Mouse (Mus musculus): ENCODE data around the gene Zbtb18.
A peak's percentile ranks its signal among the peaks of the same experiment; 100 is the strongest.
"Not testable (repeated sequence)": the region's sequence is repeated elsewhere in the genome, so short reads cannot be mapped to it uniquely, and the experiment has no call there.

Zbtb18 gene

DNA sequence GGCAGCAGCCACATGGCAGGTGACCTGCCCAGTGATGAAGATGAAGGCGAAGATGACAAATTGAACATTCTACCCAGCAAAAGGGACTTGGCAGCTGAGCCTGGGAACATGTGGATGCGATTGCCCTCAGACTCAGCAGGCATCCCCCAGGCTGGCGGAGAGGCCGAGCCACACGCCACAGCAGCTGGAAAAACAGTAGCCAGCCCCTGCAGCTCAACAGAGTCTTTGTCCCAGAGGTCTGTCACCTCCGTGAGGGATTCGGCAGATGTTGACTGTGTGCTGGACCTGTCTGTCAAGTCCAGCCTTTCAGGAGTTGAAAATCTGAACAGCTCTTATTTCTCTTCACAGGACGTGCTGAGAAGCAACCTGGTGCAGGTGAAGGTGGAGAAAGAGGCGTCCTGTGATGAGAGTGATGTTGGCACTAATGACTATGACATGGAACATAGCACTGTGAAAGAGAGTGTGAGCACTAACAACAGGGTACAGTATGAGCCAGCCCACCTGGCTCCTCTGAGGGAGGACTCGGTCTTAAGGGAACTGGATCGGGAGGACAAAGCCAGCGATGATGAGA, 5.5 kb downstream of the Zbtb18 start:
- DNase-seq (ENCODE audit: low spot score in 2 of 2), result no peak

DNA sequence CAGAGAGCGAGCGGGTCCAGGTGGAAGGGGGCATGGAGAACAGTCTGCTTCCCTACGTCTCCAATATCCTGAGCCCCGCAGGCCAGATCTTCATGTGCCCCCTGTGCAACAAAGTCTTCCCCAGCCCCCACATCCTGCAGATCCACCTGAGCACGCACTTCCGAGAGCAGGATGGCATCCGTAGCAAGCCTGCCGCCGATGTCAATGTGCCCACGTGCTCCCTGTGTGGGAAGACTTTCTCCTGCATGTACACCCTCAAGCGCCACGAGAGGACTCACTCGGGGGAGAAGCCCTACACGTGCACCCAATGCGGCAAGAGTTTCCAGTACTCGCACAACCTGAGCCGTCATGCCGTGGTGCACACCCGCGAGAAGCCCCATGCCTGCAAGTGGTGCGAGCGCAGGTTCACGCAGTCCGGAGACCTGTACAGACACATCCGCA, 6.0 kb downstream of the Zbtb18 start:
- DNase-seq (ENCODE audit: low spot score in 2 of 2), result no peak

DNA sequence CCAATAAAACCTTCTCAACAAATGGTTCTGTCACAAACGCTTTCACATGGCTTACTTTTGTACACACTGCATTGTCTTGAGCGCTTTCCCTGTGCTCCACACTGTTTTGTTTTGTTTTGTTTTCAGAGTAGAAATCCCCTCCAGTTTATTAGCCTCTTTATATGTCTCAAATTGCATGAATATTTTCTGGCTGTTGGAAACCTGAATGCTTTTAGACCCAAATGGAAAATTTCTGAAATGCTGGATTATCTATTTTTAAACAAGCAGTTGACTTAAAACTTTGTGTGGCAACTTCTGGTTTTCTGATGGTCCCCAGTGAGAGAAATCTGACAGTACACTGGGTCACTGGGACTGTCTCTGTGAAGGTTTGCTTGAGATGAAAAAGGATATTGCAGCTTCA, 6.8 kb downstream of the Zbtb18 start:
- no peak for DNase-seq (ENCODE audit: low spot score in 2 of 2)

DNA sequence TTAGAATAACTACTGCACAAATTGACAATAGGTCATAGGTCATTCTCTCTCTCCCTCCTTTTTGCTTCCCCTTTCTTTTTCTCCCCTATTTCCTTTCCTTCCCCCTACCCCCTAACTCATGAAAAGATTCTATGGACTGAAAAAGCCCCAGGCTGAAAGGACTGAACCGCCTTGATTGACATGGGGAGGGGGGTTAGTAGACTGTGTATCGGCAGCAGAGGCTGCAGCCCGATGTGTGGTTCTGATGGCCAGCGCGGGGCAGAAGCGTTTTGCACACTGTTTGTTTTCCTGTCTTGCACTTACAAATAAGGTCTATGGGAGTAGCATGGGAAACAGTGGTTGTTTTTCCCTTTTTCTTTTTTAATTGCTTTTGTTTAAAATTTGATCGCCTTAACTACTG, 7.7 kb downstream of the Zbtb18 start:
- not testable (repeated sequence) for DNase-seq (ENCODE audit: low spot score in 2 of 2)

DNA sequence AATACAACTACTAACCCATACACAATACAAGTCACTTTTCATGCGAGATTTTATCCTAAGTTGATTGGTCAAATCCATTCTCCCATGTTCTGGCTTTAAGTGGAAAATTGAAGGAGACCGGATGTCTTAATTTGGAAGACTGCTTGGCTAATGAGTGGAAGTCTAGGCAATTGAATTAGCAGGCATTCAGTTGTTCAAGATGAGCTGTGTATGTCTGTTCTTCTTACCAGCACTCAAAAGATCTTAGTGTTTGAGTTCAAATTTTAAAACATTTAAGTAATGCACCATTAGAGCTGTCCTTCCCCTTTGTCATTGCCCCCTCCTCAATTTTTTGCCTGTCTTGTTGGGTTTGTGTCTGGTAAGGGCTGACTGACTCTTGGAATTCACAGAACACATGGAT, 8.9 kb downstream of the Zbtb18 start:
- DNase-seq (ENCODE audit: low spot score in 2 of 2), result no peak

DNA sequence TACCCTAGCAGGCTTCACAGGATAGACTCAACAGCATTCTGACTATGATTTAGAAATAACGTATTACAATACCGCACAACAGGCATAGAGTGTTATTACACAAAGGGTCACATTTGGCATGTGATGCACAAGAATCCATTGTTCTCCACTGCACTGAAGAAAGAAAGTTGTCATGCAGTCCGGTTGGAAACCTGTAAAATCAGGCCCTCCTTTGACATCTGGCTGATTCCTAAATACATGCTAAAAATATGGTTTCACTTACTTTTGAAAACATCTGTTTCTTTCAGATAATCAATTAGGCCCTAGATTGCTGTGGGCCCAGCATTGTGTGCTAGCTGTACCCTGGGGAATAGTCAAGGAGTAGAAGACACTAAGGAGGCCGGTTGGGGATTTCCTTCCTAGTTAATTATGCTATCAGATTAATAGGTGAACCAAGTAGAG, 9.9 kb downstream of the Zbtb18 start:
- no peak for DNase-seq (ENCODE audit: low spot score in 2 of 2)

DNA sequence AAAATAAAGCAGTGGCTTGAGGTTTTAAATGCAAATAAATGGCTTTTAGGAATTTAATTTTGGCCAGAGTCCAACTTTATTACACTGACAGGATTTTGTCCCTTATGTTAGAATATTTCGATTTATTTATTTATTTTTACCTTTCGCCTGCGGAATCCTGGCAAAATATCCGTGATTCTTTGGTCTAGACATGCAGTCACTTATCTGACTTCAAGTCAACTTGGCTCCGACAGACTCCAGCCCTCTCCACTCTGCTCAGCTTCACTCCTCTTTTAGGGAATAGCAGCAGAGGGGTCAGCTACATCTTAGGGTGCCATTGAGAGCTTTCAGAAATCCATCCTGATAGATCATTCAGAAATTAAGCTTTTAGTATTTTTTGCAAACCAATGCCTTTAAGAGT, 10.8 kb downstream of the Zbtb18 start:
- no peak for DNase-seq (ENCODE audit: low spot score in 2 of 2)

DNA sequence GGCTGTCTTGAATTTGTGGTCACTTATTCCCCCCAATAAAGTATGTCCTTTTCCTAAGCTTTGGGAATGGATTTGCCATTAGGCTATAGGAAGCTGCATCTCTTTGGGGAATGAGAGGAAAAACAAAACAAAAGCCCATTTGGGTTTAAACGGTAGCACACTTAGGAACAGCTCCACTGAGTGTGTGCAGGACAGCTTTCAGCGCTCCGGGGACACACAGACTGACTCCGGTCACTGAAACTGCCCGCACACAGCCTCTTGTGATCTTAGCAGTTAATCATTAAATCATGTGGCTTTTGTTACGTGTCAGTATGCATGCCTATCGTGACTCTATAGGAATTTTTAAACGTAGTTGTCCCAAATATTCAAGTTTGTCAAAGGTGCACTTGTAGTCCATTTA, 11.7 kb downstream of the Zbtb18 start:
- DNase-seq (ENCODE audit: low spot score in 2 of 2), result no peak

DNA sequence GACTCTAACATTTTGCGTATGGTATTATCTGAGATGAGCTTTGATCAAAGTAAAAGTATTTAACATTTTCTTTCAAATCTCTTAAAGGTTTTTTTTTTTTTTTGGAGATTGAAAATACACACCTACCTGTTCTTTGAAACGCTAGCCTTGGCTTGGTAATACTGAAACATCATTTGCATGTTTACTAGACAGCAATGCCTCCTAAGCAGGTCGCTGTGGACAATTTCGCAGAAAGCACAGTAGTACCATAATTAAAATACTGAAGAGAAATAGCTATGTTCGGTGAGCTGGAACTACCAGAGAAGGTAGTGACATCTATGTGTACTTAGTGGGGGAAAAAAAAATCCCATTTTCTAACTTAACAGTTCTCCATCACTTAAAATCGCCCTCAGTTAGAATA, 12.3 kb downstream of the Zbtb18 start:
- DNase-seq (ENCODE audit: low spot score in 2 of 2), result no peak

DNA sequence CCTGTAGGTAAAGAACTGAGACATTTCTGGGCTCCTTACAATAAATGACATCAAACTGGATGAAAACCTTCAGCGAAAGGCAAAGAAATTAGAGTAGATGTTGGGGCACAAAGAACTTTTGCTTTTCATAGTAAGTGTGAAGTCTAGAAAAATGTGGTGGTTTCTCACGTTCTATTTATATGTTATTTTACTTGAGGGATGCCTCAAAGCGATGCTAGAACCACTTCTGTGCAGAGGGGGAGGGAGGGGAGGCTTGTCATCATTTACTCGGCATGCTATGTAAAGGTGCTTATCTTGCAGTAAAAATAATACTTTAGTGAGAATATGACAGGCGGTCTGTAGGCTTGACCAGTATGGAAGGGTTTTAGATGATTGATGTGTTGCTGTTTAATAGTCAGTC, 13.3 kb downstream of the Zbtb18 start:
- DNase-seq (ENCODE audit: low spot score in 2 of 2), result no peak

DNA sequence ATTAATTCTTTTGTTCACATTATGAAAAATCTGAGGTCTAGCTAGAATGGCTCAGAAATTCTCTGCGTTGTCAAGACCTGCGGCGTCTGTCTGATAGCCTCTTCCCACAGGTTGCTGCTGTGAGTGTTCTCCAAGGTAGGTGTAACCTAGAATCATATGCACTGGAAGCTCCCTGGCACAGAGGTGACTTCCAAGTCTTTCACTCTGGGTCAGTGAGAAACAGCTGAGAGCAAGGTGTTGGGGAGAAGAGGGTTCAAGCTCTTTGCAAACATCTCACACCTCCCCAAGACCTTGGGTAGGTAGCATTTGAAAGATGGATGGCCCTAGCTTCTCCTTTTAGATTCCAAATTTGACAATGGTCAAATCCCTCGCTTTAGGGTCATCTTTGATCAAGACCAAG, 14.1 kb downstream of the Zbtb18 start:
- no peak for DNase-seq (ENCODE audit: low spot score in 2 of 2)

DNA sequence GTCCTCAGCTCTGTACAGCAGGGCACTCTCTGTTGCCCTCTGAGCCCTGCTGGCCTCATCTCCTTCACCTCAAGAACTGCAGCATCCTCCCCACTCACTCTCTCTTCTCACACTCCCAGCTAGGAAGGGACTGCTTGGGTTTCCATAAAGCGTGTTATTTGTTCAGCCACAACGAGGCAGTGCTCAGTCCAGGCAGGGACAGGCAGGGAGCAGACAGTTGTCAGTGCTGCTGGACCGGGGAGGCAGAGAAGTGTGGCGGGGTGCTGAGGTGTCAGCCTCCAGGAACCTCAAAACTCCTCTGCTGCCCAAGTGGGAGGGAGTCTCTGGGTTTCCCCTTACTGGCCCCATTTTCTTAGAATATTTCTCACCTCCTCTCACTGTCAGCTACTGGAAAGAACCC, 14.6 kb downstream of the Zbtb18 start:
- DNase-seq (ENCODE audit: low spot score in 2 of 2), result no peak

DNA sequence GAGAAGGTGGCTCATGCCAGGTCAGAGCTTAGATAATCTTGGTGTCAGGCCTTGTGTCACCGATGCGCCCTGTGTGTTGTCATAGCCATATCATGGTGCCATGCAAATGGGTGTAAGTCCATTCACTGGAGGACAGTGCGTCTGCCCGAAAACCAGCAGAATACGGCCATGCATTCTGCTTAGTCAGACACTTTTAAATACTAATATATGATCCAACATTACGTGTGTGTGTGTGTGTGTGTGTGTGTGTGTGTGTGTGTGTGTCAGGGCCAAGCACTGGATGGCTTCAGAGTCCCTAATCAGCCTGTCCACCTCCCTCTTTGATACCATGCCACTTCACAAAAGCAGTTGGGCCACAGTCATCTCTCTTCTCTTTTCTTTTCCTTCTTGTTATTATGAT, 15.8 kb downstream of the Zbtb18 start:
- DNase-seq (ENCODE audit: low spot score in 2 of 2), result no peak

DNA sequence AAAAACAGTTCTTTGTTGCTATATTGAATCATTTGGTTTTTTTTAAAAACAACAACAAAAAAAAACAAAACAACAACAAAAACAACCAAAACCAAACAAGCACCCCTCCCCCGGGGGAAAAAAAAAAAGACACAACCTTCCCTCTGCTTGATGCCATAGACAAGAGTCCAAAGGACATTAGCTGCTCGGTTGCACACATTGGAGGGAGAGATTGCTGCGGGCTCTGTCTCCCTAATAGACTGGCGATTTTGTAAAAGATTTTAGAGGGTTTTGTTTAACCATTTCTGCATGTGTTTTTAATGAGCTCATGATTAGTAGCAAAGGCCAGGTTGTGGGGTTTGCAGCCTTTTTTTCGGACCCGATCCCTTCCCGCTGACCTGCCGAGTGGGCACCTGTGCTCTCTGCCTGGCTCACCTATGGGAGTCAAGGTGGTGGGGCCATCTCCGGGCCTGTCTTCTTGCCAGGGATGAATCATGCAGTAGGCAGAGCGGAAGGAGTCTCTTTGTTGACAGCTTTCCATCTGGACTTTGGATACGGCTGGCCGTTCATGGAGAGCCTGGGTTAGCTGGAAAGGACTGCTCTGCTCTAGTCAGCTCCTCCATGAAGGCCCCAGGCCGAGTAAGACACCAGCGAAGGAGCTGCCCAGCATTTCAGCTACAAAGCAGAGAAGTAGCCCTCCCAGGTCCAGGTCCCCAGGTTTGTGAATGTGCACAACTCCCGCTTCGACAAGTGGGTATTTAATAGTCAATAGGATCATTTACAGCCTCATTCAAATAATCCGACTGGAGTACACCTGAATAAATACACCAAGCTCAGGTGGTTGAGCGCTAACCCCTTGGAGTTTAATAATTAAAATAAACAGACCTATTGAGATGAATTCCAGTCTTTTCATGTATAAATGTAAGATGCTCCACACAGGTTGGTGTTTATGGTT, 16.6 kb downstream of the Zbtb18 start:
- no peak for DNase-seq (ENCODE audit: low spot score in 2 of 2)

DNA sequence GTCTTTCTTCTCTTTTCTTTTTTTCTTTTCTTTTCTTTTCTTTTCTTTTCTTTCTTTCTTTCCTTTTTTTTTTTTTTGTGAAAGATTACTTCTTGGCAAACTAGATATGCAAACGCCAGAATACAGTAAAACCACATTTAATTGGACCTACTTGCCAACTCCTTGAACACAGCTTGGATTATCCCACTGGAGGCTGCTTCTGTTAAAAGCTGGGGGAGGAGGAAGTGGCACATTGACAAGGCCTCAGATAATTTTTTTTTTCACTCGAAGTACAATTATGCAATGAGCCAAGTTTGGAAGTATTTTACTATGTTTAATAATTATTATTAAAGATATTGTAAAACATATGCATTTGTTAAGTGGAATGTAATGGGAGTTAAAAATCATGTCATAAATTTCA, 17.4 kb downstream of the Zbtb18 start:
- DNase-seq (ENCODE audit: low spot score in 2 of 2), result no peak

DNA sequence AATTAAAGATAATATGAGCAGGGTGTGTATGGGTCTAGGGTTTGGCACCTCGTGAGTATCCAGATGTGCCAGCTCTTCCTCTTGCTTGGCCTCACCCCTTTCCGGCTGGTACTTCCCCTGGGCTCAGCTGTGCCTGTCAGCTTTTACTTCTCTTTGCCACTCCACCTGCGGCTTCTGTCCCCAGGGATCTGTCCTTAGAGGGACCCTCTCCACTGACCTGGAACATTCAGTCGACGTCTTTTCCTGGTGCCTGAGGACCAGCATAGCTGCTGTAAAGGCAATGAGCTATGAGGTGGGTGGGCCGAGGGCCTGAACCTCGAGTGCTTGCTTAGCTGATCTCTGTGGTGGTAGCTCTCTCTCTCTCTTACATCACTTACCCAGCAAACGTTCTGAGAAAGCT, 25.0 kb downstream of the Zbtb18 start:
- peak; percentile 71 to 79 for DNase-seq (ENCODE audit: low spot score in 2 of 2)

DNA sequence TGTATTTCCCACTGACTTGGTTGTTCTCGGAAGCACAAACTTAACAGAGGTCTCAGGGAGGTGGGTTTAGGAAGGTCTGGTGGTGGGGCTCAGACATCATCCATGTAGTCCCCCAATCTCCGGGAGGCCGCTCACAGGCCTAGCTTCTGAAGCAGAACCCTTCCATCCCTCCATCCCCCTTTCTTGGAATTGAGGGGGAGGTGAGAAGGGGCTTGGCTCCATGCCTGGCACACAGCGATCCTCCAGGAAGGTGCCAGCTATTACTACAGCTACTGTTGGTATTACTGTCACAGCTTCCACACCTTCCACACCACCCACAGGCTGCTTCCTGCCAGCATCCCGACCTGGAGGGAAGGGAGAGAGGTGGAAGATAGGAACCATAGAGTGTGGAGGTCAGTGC, 26.3 kb downstream of the Zbtb18 start:
- DNase-seq (ENCODE audit: low spot score in 2 of 2), result no peak

DNA sequence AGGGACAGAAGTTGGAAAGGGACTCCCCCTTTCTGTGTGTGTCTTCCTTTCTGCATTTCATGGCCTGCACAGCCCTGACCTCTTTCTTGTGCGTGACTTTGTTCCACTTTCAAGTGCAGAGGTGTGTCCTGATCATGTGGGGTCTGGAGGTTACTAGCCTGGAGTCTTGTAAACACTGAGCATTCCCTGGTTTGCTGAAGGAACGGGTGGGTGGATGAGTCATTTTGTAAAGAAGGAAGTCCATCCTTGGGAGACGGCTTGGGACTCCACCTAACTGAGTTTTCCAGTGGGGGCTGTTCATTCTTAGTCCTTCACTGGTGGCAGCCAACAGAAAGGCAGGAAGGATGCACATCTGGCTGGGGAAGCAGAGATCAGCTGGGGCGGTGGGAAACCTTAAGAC, 27.9 kb downstream of the Zbtb18 start:
- DNase-seq (ENCODE audit: low spot score in 2 of 2), result no peak

DNA sequence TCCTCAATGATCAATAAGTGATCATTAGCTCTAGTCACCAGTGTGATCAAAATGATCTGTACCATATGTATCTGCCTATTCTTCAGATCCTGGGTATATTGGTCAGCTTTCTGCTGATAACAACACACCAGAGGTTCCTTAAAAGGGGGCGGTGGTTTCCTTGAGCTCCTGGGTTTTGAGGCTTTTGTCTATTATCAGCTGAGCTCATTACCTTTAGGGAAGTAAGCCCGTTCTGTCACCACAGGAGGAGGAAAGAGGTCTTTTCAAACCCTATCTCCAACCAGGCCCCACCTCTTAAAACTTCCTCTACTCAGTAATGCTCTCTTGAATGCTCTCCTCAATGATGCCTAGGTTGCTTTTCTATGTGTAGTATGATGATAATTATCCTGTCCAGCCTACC, 28.8 kb downstream of the Zbtb18 start:
- no peak for DNase-seq (ENCODE audit: low spot score in 2 of 2)

DNA sequence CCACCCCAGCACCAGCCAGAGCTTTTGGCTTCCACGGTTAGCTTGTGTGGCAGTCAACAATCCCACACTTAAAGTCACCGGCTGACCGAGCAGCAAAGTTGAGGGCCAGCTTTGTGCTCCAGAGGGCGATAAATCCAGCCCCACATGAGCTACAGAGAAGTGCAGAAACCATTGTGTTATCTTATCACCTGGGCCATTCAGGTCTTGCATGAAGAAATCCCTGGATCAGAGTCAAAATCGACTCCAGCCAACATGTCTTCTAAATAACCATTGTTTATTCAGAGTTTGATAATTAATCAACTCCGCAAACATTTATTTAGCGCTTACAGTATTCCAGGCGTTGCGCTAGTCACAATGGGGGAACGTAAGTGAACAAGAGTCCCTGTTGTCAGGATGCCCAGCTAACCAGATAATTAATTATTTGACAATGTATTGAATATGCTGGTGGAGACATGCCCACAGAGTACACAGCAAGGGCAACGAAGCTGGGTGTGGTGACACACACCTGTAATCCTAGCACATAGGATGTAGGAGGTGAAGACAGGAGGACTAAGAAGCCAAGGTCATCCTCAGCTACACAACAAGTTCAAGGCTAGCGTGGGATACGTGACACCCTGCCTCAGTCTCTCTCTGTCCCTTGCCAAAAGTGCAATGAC, 33.5 kb downstream of the Zbtb18 start:
- DNase-seq (ENCODE audit: low spot score in 2 of 2), result no peak

DNA sequence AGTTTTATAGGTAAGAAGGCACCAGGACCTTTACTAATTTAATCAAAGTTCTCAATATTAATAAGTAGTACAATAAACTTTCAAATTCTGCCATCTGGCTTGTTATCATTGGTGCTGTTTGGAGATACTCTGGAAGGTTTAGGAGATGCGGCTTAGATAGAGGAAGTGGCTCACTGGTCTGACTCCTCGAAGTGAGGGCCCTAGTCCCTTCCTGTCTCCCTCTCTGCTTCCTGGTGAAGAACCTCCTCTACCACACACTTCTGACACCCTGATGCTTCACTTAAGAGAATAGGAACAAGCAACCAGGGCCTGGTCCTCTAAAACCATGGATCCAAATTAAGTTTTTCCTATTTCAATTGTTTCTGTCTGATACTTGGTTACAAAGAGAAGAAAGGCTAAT, 36.4 kb downstream of the Zbtb18 start:
- no peak for DNase-seq (ENCODE audit: low spot score in 2 of 2)

DNA sequence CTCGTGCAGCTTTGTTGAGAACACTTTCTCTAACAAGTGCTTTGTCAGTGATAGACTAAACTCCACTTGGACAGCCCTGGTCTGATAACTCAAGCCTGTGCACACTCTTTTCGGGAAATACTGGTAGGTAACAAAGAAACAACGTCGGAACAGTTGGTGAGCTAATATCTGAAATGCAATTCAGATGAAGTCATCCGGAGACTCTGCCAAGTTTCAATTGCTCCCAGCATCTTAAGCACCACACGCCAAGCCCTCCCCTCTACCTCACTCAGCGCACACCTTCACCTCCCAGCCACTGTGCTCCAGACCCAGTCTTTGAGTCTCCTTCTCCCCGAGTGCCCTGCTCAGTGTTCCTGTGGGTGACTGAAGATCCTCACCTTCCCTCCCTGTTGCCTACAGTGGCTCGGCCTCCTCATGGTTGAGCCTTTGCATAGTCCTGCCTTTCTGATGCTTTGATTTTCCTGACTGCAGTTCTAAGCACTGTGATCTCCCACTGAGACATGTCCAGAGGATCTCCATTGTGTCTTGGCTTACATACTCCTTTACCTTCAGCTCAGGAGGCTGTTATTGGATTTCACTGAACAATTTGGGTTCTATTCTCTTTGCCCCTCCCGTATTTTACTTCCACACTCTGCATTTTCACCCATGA, 37.3 kb downstream of the Zbtb18 start:
- DNase-seq (ENCODE audit: low spot score in 2 of 2), result no peak
